Mouse (Mus musculus) spleen, postnatal 10 days (tissue): ENCODE results near the gene 1700074P13Rik.
"Not testable (repeated sequence)": the region's sequence is repeated elsewhere in the genome, so short reads cannot be mapped to it uniquely, and the experiment has no call there.

Source experiments
- DNase-seq, 2 experiments: peaks; one replicate each; pipeline ENCODE4 v3.0.0; 2021 to 2022; ENCODE audit warnings: low spot score in 2 of 2

The 1700074P13Rik gene

GRCm38 (mm10) chr6:40940457-40940856, at the start of gene 1700074P13Rik:
TSS of gene 1700074P13Rik (minus strand) at chr6:40940557.
- DNase-seq = no peak

GRCm38 (mm10) chr6:40964454-40964853, 24.1 kb upstream of the 1700074P13Rik start, which contains the start of gene 1810009J06Rik:
TSS of gene 1810009J06Rik (plus strand) at chr6:40964754.
- not testable (repeated sequence) for DNase-seq

- DNase-seq = no peak
These were observed 13.4 kb upstream of the 1700074P13Rik start for GRCm38 (mm10) chr6:40953716-40954115.

- no peak for DNase-seq
These were observed 11.4 kb upstream of the 1700074P13Rik start, which contains the start of gene Gm4744 for GRCm38 (mm10) chr6:40951770-40952169. TSS of gene Gm4744 (minus strand) at chr6:40951870.

GRCm38 (mm10) chr6:40919954-40920353, 20.4 kb downstream of the 1700074P13Rik start:
- DNase-seq = no peak

GRCm38 (mm10) chr6:40900287-40900686, 40.1 kb downstream of the 1700074P13Rik start, which contains the start of gene Prss58:
TSS of gene Prss58 (minus strand) at chr6:40900387.
- no peak for DNase-seq

- no peak for DNase-seq
These were observed 45.6 kb downstream of the 1700074P13Rik start for GRCm38 (mm10) chr6:40894716-40895115.

GRCm38 (mm10) chr6:40893577-40893976, 46.8 kb downstream of the 1700074P13Rik start:
- DNase-seq = peak; percentile 34 to 75

GRCm38 (mm10) chr6:40891754-40892153, 48.6 kb downstream of the 1700074P13Rik start:
- no peak for DNase-seq

GRCm38 (mm10) chr6:40890973-40891372, 49.4 kb downstream of the 1700074P13Rik start:
- peak in 1 of 2 experiments; percentile 12 for DNase-seq

- no peak for DNase-seq
These were observed 53.0 kb downstream of the 1700074P13Rik start, which contains the start of gene Moxd2 for GRCm38 (mm10) chr6:40887394-40887793. TSS of gene Moxd2 (minus strand) at chr6:40887494.
